Mouse (Mus musculus) bone marrow macrophage, adult 2 months (primary cell): ENCODE measurements at regions not wholly inside any gene's neighbourhood (a gene's known extent, or its start where the extent isn't known, plus 50 kb on each side); places are given as distances from the start of the nearest gene placed in this dataset.

ENCODE experiments used
- CTCF ChIP-seq: IDR thresholded peaks from 2 replicates; pipeline ENCODE4 v1.5.1; 2012; ENCODE audit warnings: low read depth, mild to moderate bottlenecking, low read length, moderate library complexity
- POLR2A ChIP-seq: IDR thresholded peaks from 2 replicates; pipeline ENCODE4 v1.6.1; 2012; ENCODE audit warnings: mild to moderate bottlenecking, low read depth, low read length, borderline replicate concordance

GRCm38 (mm10) chr14:120806553-120806893, 104.5 kb upstream of the Ipo5 start:
- TF ChIP-seq CTCF (no peak), POLR2A (no peak)
